Mouse (Mus musculus) stomach, postnatal 0 days (tissue): Measurements from ENCODE around the gene Xrn2.

Experiments
- CTCF ChIP-seq: IDR thresholded peaks from 2 replicates; pipeline ENCODE4 v1.5.1; 2016; ENCODE audit warnings: antibody characterized with exemption, low read depth, mild to moderate bottlenecking, moderate library complexity
- EP300 ChIP-seq: optimal IDR thresholded peaks from 2 replicates; pipeline ENCODE3; 2016; ENCODE audit warnings: antibody characterized with exemption

DNA sequence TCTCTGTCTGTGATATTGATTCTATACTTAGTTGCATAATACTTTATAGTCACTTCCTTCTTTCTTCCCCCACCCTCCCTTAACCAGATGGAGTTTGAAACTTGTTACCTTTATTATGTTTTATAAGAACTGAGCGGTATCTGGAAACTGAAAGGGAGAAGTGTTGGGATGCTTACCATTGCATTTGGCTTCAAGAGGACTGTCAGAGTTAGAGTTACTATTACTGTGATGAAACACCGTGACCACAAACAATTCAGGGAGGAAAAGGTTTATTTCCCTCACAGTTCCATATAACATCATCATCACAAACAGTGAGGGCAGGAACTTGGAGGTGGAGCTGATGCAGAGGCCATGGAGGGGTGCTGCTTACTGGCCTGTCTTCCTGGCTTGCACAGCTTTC lies 23.1 kb downstream of the Xrn2 start:
- no peak for TF ChIP-seq CTCF
- TF ChIP-seq EP300, result no peak
